Mouse (Mus musculus) liver, embryonic 14.5 days (tissue): ENCODE results near the gene Lamb3.

Experiments
- CTCF ChIP-seq: IDR thresholded peaks from 2 replicates; pipeline ENCODE4 v1.5.1; 2016; ENCODE audit warnings: antibody characterized with exemption, low read depth, control low read depth
- EP300 ChIP-seq: IDR thresholded peaks from 2 replicates; pipeline ENCODE4 v1.6.1; 2016; ENCODE audit warnings: antibody characterized with exemption, low read depth

- TF ChIP-seq EP300 (no peak), CTCF (no peak)
These were observed 6.1 kb upstream of the Lamb3 start, which contains the start of gene Traf3ip3 for GRCm38 (mm10) chr1:193201383-193201778.
